Mouse (Mus musculus) small intestine, adult 2 months (tissue): ENCODE results near the gene Usp7.

Experiments
- CTCF ChIP-seq: fragments of 200-500 bp; IDR thresholded peaks from 2 replicates; pipeline ENCODE4 v1.5.1; 2012; ENCODE audit warnings: low read depth, mild to moderate bottlenecking, control low read depth, inconsistent platforms, low read length, moderate library complexity, mixed read lengths; ENCODE audit not compliant: insufficient replicate concordance, insufficient read length; ENCODE audit errors: extremely low read depth
- POLR2A ChIP-seq: fragments of 200-500 bp; IDR thresholded peaks from 2 replicates; pipeline ENCODE4 v1.6.1; 2012; ENCODE audit warnings: low read depth, mild to moderate bottlenecking, control low read depth, inconsistent platforms, low read length, moderate library complexity

DNA sequence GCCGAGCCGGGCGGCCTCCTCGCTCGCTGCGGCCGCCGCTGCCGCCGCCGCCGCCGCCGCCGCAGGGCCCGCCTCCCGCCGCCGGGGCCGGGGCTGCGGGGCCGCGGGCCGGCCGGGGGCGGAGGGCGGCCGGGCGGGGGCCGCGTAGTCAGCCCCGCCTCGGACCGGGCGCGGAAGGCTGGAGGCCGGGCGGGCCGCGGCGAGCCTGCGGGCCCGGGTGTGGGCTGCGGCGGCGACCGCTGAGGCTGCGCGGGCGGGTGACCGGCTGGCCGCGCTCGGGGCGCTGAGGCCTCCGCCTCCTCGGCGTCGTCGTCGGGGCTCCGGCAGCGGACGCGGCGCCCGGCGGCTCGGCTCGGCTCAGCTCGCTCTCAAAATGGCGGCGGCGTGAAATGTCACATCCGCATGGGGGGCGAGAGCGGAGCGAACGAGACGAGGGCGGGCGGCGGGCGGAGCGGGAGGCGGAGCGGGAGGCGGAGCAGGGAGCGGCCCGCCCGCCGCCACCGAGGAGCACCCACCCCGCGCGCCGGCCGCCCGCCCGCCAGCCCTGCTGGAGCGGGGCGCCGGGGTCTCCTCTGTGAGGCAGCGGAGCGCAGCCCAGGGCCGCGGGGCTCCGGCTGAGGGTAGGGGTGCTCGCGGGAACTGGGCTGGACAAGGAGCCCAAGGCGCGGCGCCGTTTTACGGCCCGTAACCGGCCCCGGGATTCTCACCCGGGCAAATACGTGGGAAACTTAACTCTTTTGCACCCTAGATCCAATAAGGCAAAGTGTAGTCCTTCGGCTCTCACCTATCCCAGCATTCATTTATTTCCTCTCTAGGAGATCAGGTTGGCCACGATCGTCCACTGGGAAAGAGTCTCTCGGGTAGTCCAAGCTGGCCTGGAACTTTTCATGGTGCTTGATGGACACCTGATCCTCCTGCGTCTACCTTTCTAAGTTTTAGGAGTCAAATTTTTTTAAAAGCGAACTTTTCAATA lies 53.3 kb downstream of the Usp7 start:
- TF ChIP-seq CTCF, result no peak
- peak; percentile 21; the same call in 1 of the 2 replicates for TF ChIP-seq POLR2A
